Mouse (Mus musculus): ENCODE data around the gene Fubp1.

Gene Fubp1

DNA sequence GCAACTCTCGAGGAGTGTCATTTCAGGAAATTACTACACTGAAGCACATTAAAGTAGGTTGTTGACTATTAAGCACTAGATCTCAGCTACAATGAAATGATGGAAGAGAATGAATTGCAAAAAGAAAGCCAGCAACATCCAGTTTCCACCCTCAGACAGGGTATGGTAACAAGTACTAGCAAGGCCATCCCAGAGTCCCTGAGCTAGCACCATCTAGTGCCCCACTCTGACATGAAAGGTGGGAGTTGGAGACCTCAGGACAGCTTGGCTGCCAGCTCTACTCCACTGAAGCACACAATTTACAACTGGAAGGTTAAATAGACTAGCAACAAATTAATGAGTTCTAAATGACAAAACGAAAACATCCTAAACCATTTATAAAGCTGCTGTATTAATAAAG is 67.7 kb downstream of the Fubp1 start:
- DNase-seq (ENCODE audit: extremely low spot score), result no peak

- no peak for DNase-seq (ENCODE audit: extremely low spot score)
Observed at GRCm38 (mm10) chr3:152278431-152278830, 68.2 kb downstream of the Fubp1 start.

DNA sequence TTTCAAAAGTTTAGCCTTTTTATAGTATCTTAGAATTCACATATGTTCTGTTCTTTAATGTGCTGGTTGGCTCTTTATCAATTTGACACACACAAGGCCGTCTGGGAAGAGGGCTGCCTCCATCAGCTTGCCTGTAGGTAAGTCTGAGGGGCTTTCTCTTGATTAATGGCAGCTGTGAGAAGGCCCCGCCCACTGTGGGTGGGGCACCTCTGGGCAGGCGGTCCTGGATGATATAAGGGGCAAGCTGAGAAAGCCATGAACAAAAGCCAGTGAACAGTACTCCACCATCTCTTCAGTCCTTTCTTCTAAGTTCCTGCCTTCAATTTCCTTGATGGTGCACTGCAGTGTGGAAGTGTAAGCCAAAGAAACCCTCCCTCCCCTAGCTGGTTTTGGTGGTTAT is 71.9 kb downstream of the Fubp1 start:
- DNase-seq (ENCODE audit: extremely low spot score), result no peak

GRCm38 (mm10) chr3:152284306-152284705 is 74.1 kb downstream of the Fubp1 start:
- no peak for DNase-seq (ENCODE audit: extremely low spot score)

DNA sequence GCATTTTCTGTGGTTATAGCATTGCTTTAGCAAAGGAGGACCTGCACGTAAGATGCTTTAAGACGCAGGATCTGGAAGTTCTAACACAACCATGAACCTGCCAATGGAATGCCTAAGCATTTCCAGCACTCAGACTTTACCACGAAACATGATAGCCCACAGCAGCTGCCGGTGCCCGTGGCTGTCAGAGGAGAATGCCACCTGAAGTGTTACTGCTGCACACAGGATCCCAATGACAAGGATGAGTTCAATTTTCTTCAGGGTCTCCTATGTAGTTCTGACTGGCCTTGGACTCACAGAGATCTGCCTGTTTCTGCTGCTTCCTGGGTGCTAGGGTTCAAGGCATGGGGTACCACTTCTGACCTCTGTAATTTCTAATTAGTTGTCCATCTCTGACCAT is 74.5 kb downstream of the Fubp1 start:
- DNase-seq (ENCODE audit: extremely low spot score), result no peak

Data from embryo, embryonic 9.5 days (tissue).